Mouse (Mus musculus) neural tube, embryonic 11.5 days (tissue): Measurements from ENCODE around the gene Kng2. TPM values are rescaled to one million over a fixed set of nuclear protein-coding genes. Genes with fewer than 3 reads are reported as not detected.
"Not testable (repeated sequence)": the region's sequence is repeated elsewhere in the genome, so short reads cannot be mapped to it uniquely, and the experiment has no call there.

Experiments
- ATAC-seq: fragments of 200-750 bp; cut with Nextera tagmentation; 2 replicates; pipeline ENCODE4 v1.8.0; 2017; ENCODE audit warnings: moderate number of reproducible peaks, mild to moderate bottlenecking, moderate TSS enrichment, moderate library complexity; ENCODE audit not compliant: insufficient read depth, low FRiP score, low TSS enrichment
- DNase-seq: peaks from one replicate; pipeline ENCODE4 v3.0.0-alpha.2; 2015; ENCODE audit warnings: low spot score
- H3K27ac ChIP-seq: fragments of 300-500 bp; sonication (generic); 2 replicates; pipeline ENCODE4 v1.5.1; 2014; ENCODE audit warnings: low read depth, mild to moderate bottlenecking, low read length
- H3K27me3 ChIP-seq: fragments of 300-500 bp; sonication (generic); 2 replicates; pipeline ENCODE4 v1.6.1; 2014; ENCODE audit warnings: mild to moderate bottlenecking, low read length, mixed read lengths; ENCODE audit not compliant: control insufficient read depth, insufficient read depth
- H3K36me3 ChIP-seq: fragments of 300-500 bp; sonication (generic); 2 replicates; pipeline ENCODE4 v1.6.1; 2014; ENCODE audit warnings: mild to moderate bottlenecking, low read length, moderate library complexity, mixed read lengths; ENCODE audit not compliant: control insufficient read depth, insufficient read depth
- H3K4me1 ChIP-seq: fragments of 300-500 bp; sonication (generic); 2 replicates; pipeline ENCODE4 v1.6.1; 2014; ENCODE audit warnings: low read length, mixed read lengths; ENCODE audit not compliant: control insufficient read depth, insufficient read depth
- H3K4me2 ChIP-seq: fragments of 300-500 bp; sonication (generic); 2 replicates; pipeline ENCODE4 v1.6.1; 2014; ENCODE audit warnings: low read depth, mild to moderate bottlenecking, moderate library complexity
- H3K4me3 ChIP-seq: fragments of 300-500 bp; sonication (generic); 2 replicates; pipeline ENCODE4 v1.5.1; 2014; ENCODE audit warnings: low read depth, low read length
- H3K9ac ChIP-seq: fragments of 300-500 bp; sonication (generic); 2 replicates; pipeline ENCODE4 v1.6.1; 2014; ENCODE audit warnings: mild to moderate bottlenecking, low read length
- H3K9me3 ChIP-seq: fragments of 300-500 bp; sonication (generic); 2 replicates; pipeline ENCODE4 v1.6.1; 2016; ENCODE audit warnings: low read length; ENCODE audit not compliant: control insufficient read depth
- WGBS: fragments of 180-500 bp; shearing (Covaris S2); extraction: QIAGEN DNeasy Blood & Tissue Kit; methylation state at CpG from one replicate; pipeline ENCODE4 v1.1.7; 2014; 5-methylcytosine and 5-hydroxymethylcytosine counted together
- polyA plus RNA-seq: library from polyadenylated mRNA; unstranded; fragments of >200 nt; fragmentation: Nextera tagmentation; extraction: Ambion mirVana; gene quantifications from 2 replicates; pipeline ENCODE4 v1.2.1, GENCODE M21; 2014

Kng2 gene
- polyA plus RNA-seq, 1 experiment from 2014 or later = 0.36 TPM

DNA sequence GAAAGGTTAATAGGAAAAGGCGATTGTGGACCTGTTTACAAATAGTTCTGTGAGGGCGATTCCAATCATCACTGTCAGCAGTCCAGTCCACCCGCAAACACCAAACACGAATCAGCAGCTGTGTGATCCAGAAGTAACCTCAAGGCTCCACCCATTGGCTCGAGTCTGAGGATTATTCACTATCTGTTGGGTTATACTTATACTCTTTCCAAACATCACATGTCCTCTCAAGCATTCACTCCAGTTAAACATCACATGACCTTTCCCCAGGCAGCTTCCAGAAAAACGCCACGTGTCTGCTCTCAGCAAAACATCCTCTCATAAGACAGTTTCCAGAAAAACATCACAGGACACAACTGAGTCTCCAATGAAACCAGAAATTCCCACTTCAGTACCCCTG, 8.5 kb upstream of the Kng2 start:
- no peaks in the 10 kb centered on the region for H3K36me3 ChIP-seq
- no peak overlapping the region for H3K4me3 ChIP-seq
- WGBS = 90% methylated on average over 7 of the region's 7 CpGs
- no peak for ATAC-seq
- H3K4me1 ChIP-seq = no peaks in the 10 kb centered on the region
- no peaks in the 10 kb centered on the region for H3K9me3 ChIP-seq
- H3K9ac ChIP-seq = no peak overlapping the region
- no peak for DNase-seq
- no peaks in the 10 kb centered on the region for H3K27me3 ChIP-seq
- H3K27ac ChIP-seq = no peak overlapping the region
- H3K4me2 ChIP-seq = no peak overlapping the region

DNA sequence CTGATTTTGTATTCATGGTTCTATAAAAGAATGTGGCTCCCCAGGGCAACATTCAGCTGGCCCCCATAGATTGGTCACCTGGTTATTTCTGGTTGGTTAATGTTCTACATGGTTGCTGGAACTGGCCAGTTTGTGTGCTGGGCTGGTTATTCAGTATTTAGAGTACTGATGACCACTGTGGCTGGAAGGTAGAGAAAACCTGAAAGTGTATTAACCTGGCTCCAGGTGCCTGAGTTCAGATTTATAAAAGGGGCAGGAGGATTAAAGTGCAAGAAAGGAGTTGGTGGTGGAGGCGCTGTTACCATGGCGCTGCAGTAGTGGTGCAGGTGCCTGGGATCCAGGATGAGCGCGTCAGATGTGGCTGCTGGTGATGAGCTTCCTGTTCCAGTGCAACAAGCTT, 4.4 kb upstream of the Kng2 start:
- H3K4me2 ChIP-seq = no peak overlapping the region
- 91% methylated on average over 4 of the region's 4 CpGs for WGBS

GRCm38 (mm10) chr16:23030673-23031435, 1.6 kb upstream of the Kng2 start:
- H3K9ac ChIP-seq = no peak overlapping the region
- WGBS = 88% methylated on average over 5 of the region's 5 CpGs
- DNase-seq = no peak
- no peak for ATAC-seq
- no peaks in the 10 kb centered on the region for H3K4me1 ChIP-seq
- H3K9me3 ChIP-seq = no peaks in the 10 kb centered on the region
- H3K36me3 ChIP-seq = no peaks in the 10 kb centered on the region
- no peak overlapping the region for H3K4me3 ChIP-seq
- H3K4me2 ChIP-seq = no peak overlapping the region
- no peaks in the 10 kb centered on the region for H3K27me3 ChIP-seq
- H3K27ac ChIP-seq = no peak overlapping the region

More for the DNA sequence above, 4.4 kb upstream of the Kng2 start:
- Histone ChIP-seq H3K27ac (no peak overlapping the region), H3K9ac (no peak overlapping the region), H3K4me3 (no peak overlapping the region), H3K36me3 (no peaks in the 10 kb centered on the region), H3K4me1 (no peaks in the 10 kb centered on the region), H3K9me3 (no peaks in the 10 kb centered on the region), H3K27me3 (no peaks in the 10 kb centered on the region)
- DNase-seq (no peak), ATAC-seq (no peak)

DNA sequence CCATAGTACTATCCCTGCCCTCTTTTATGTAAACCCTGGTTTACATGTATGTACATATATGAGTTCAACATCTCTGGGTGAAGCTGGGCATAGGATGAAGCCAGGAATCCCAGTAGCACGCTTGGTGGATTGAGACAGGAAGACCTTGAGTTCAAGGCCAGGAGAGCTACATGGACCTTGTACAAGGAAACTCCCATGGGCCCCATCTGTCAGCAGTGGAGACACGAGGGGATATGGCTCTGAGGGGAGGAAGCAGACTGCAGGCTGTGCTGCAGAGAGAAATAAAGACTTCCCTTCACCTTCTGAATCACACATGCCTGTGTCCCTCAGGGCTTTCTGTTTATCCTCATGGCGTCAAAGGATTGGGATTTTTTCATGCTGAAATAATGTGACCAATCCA, 1.9 kb downstream of the Kng2 start:
- not testable (repeated sequence) for H3K4me2 ChIP-seq, DNase-seq, H3K36me3 ChIP-seq, H3K27ac ChIP-seq, H3K27me3 ChIP-seq, H3K4me3 ChIP-seq, H3K4me1 ChIP-seq, H3K9me3 ChIP-seq, ATAC-seq, H3K9ac ChIP-seq
- 52% methylated on average over 3 of the region's 3 CpGs for WGBS

GRCm38 (mm10) chr16:23026582-23026981, 2.7 kb downstream of the Kng2 start:
- Histone ChIP-seq H3K4me3 (no peak overlapping the region), H3K4me1 (no peaks in the 10 kb centered on the region), H3K27ac (no peak overlapping the region), H3K4me2 (no peak overlapping the region), H3K9ac (no peak overlapping the region), H3K9me3 (no peaks in the 10 kb centered on the region), H3K27me3 (no peaks in the 10 kb centered on the region), H3K36me3 (no peaks in the 10 kb centered on the region)
- no peak for ATAC-seq
- no peak for DNase-seq

DNA sequence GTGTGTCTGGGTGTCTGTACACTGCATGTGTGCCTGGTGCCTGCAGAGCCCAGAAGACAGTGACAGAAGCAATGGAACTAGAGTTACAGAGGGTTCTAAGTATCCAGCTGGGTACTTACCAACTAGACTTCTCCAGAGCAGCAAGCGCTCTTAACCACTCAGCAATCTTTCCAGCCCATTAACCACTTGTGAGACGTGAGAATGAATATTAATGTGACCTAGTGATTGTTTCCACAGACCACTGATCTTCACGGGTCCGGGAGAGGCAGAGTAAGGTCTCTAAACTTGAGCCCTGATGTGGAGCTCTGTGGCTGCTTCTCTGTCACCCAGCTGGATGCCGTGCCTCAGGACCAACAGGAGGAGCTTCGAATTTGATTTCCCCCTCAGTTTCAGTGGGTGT, 4.2 kb downstream of the Kng2 start:
- H3K9ac ChIP-seq = no peak overlapping the region
- no peak overlapping the region for H3K4me2 ChIP-seq
- H3K36me3 ChIP-seq = no peaks in the 10 kb centered on the region
- 36% methylated on average over 6 of the region's 6 CpGs for WGBS
- no peaks in the 10 kb centered on the region for H3K27me3 ChIP-seq
- DNase-seq (no peak), ATAC-seq (no peak)
- no peak overlapping the region for H3K27ac ChIP-seq
- H3K4me3 ChIP-seq = no peak overlapping the region
- no peaks in the 10 kb centered on the region for H3K9me3 ChIP-seq
- 0 out of 2 replicates have a peak, but pooled peaks cover 2% of the 10 kb centered on the region for H3K4me1 ChIP-seq

GRCm38 (mm10) chr16:23020571-23020970, 8.7 kb downstream of the Kng2 start:
- DNase-seq, H3K27me3 ChIP-seq, ATAC-seq, H3K9me3 ChIP-seq, H3K36me3 ChIP-seq, H3K4me2 ChIP-seq, H3K4me3 ChIP-seq, H3K4me1 ChIP-seq, H3K9ac ChIP-seq, H3K27ac ChIP-seq: not testable (repeated sequence)
- 7% methylated on average over 1 of the region's 1 CpGs for WGBS

GRCm38 (mm10) chr16:23014645-23015044, 14.6 kb downstream of the Kng2 start:
- H3K4me2 ChIP-seq, H3K9ac ChIP-seq, H3K4me3 ChIP-seq, H3K27ac ChIP-seq, H3K4me1 ChIP-seq, ATAC-seq, H3K9me3 ChIP-seq, H3K36me3 ChIP-seq, DNase-seq, H3K27me3 ChIP-seq: not testable (repeated sequence)
- 53% methylated on average over 8 of the region's 8 CpGs for WGBS

- H3K4me1 ChIP-seq, H3K27me3 ChIP-seq: not testable (repeated sequence)
These were observed 15.5 kb downstream of the Kng2 start for GRCm38 (mm10) chr16:23013786-23014185.

More at GRCm38 (mm10) chr16:23013786-23014185, 15.5 kb downstream of the Kng2 start:
- not testable (repeated sequence) for H3K9me3 ChIP-seq, ATAC-seq, DNase-seq, H3K4me2 ChIP-seq, H3K9ac ChIP-seq, H3K27ac ChIP-seq, H3K36me3 ChIP-seq, H3K4me3 ChIP-seq
- 81% methylated on average over 2 of the region's 2 CpGs for WGBS
